Mouse (Mus musculus) ES-Bruce4 (cell line): ENCODE results near the gene Hist1h4d. TPM values are rescaled to one million over a fixed set of nuclear protein-coding genes. Genes with fewer than 3 reads are reported as not detected.
A peak's percentile ranks its signal among the peaks of the same experiment; 100 is the strongest.
"Not testable (repeated sequence)": the region's sequence is repeated elsewhere in the genome, so short reads cannot be mapped to it uniquely, and the experiment has no call there.

Source experiments
- H3K27ac ChIP-seq: 2 replicates; pipeline ENCODE4 v1.5.1; 2012; ENCODE audit warnings: low read length, inconsistent platforms; ENCODE audit not compliant: insufficient read depth
- H3K27me3 ChIP-seq: 2 replicates; pipeline ENCODE4 v1.6.1; 2012; ENCODE audit warnings: mild to moderate bottlenecking, low read length, inconsistent platforms; ENCODE audit not compliant: control insufficient read depth, poor library complexity, insufficient read depth, severe bottlenecking
- H3K36me3 ChIP-seq: 2 replicates; pipeline ENCODE4 v1.6.1; 2012; ENCODE audit warnings: inconsistent platforms, mild to moderate bottlenecking, low read length, moderate library complexity; ENCODE audit not compliant: control insufficient read depth, poor library complexity, insufficient read depth, severe bottlenecking
- H3K4me1 ChIP-seq: one replicate; pipeline ENCODE4 v1.8.1; 2011; ENCODE audit warnings: low read length; ENCODE audit not compliant: control insufficient read depth, insufficient read depth
- H3K4me3 ChIP-seq: 2 replicates; pipeline ENCODE4 v1.5.1; 2011; ENCODE audit warnings: low read depth, mild to moderate bottlenecking, low read length
- H3K9ac ChIP-seq: 2 replicates; pipeline ENCODE4 v1.6.1; 2012; ENCODE audit warnings: low read depth, mild to moderate bottlenecking, inconsistent platforms; ENCODE audit not compliant: poor library complexity, severe bottlenecking
- H3K9me3 ChIP-seq: replicated peaks from 2 replicates; pipeline ENCODE4 v1.6.1; 2012; ENCODE audit warnings: mild to moderate bottlenecking, low read length, inconsistent platforms; ENCODE audit not compliant: control insufficient read depth, poor library complexity, insufficient read depth, severe bottlenecking
- CTCF ChIP-seq: IDR thresholded peaks from one replicate; pipeline ENCODE4 v1.8.1; 2011; ENCODE audit warnings: low read depth, low read length
- EP300 ChIP-seq: IDR thresholded peaks from 2 replicates; pipeline ENCODE4 v1.6.1; 2011; ENCODE audit warnings: low read depth, low read length; ENCODE audit not compliant: insufficient read depth
- POLR2A ChIP-seq: IDR thresholded peaks from one replicate; pipeline ENCODE4 v1.8.1; 2011; ENCODE audit warnings: low read length; ENCODE audit not compliant: insufficient read depth
- polyA plus RNA-seq: library from polyadenylated mRNA; stranded (reverse); fragments of >200 nt; gene quantifications from 2 replicates; pipeline ENCODE4 v1.2.4, GENCODE M21; 2011; ENCODE audit warnings: low read depth; ENCODE audit not compliant: missing spikeins, insufficient read depth, insufficient read length

Hist1h4d gene
- polyA plus RNA-seq, 1 experiment, result 4.3 TPM

GRCm38 (mm10) chr13:23556906-23557305, 24.5 kb upstream of the Hist1h4d start:
- TF ChIP-seq CTCF (no peak), EP300 (no peak), POLR2A (no peak)
- Histone ChIP-seq H3K4me3 (no peak overlapping the region), H3K27me3 (no peaks in the 10 kb centered on the region), H3K9me3 (no peaks in the 10 kb centered on the region), H3K27ac (peak overlapping the region; percentile 82; the same call in 1 of the 2 replicates), H3K36me3 (no peaks in the 10 kb centered on the region), H3K4me1 (no peaks in the 10 kb centered on the region), H3K9ac (peak overlapping the region; percentile 91)

- H3K27me3 ChIP-seq, H3K36me3 ChIP-seq, H3K4me3 ChIP-seq, H3K9ac ChIP-seq, H3K4me1 ChIP-seq, H3K9me3 ChIP-seq: not testable (repeated sequence)
- H3K27ac ChIP-seq, result peak overlapping the region; percentile 86
These were observed 20.7 kb upstream of the Hist1h4d start for GRCm38 (mm10) chr13:23560699-23561098.

GRCm38 (mm10) chr13:23561531-23561882, 19.9 kb upstream of the Hist1h4d start:
- peak overlapping the region; percentile 67 for H3K4me3 ChIP-seq
- H3K9ac ChIP-seq, H3K4me1 ChIP-seq, H3K27me3 ChIP-seq, H3K27ac ChIP-seq, H3K36me3 ChIP-seq, H3K9me3 ChIP-seq: not testable (repeated sequence)

GRCm38 (mm10) chr13:23561883-23562659, 19.3 kb upstream of the Hist1h4d start, which contains the start of gene Hist1h3e:
TSS of gene Hist1h3e (minus strand) at chr13:23562369.
- peak within 1 kb of the TSS; percentile 84 for H3K4me3 ChIP-seq

GRCm38 (mm10) chr13:23562699-23563462, 18.5 kb upstream of the Hist1h4d start:
- Histone ChIP-seq H3K27me3 (no peaks in the 10 kb centered on the region), H3K9me3 (no peaks in the 10 kb centered on the region), H3K27ac (peak overlapping the region; percentile 98), H3K36me3 (no peaks in the 10 kb centered on the region), H3K9ac (peak overlapping the region; percentile 97), H3K4me1 (no peaks in the 10 kb centered on the region), H3K4me3 (peak overlapping the region; percentile 84)
- TF ChIP-seq POLR2A (no peak), EP300 (no peak), CTCF (no peak)

More at GRCm38 (mm10) chr13:23561883-23562659, 19.3 kb upstream of the Hist1h4d start, which contains the start of gene Hist1h3e:
- TF ChIP-seq POLR2A (peak; percentile 97), EP300 (0 out of 2 replicates have a peak, but pooled peaks have one; percentile 29)
- H3K36me3 ChIP-seq, H3K4me1 ChIP-seq, H3K9me3 ChIP-seq, H3K27me3 ChIP-seq: not testable (repeated sequence)
- peak within 1 kb of the TSS; percentile 98 for H3K27ac ChIP-seq
- H3K9ac ChIP-seq, result peak within 1 kb of the TSS; percentile 97

GRCm38 (mm10) chr13:23564482-23564881, 16.9 kb upstream of the Hist1h4d start:
- no peaks in the 10 kb centered on the region for H3K9me3 ChIP-seq
- H3K9ac ChIP-seq, result 0 out of 2 replicates have a peak overlapping the region, but pooled peaks have one; percentile 97
- no peaks in the 10 kb centered on the region for H3K27me3 ChIP-seq
- H3K27ac ChIP-seq, result no peak overlapping the region
- no peaks in the 10 kb centered on the region for H3K36me3 ChIP-seq
- no peak for TF ChIP-seq EP300
- TF ChIP-seq CTCF, result no peak
- H3K4me1 ChIP-seq, result no peaks in the 10 kb centered on the region
- H3K4me3 ChIP-seq, result no peak overlapping the region
